Mouse (Mus musculus) heart, embryonic 16.5 days (tissue): ENCODE data around the gene Lrp1. TPM values are rescaled to one million over a fixed set of nuclear protein-coding genes. Genes with fewer than 3 reads are reported as not detected.

Experiments used
- ATAC-seq: fragments of 200-750 bp; cut with Nextera tagmentation; replicated peaks from 2 replicates; pipeline ENCODE4 v1.8.0; 2017; ENCODE audit warnings: moderate number of reproducible peaks; ENCODE audit not compliant: insufficient read depth, low FRiP score; ENCODE audit errors: extremely low read depth
- H3K27ac ChIP-seq: fragments of 300-500 bp; sonication (generic); 2 replicates; pipeline ENCODE4 v1.5.1; 2014; ENCODE audit warnings: mild to moderate bottlenecking, low read length, control low read depth, moderate library complexity
- H3K27me3 ChIP-seq: fragments of 300-500 bp; sonication (generic); 2 replicates; pipeline ENCODE4 v1.6.1; 2014; ENCODE audit warnings: low read length, mixed read lengths; ENCODE audit not compliant: control insufficient read depth, insufficient read depth
- H3K36me3 ChIP-seq: fragments of 300-500 bp; sonication (generic); 2 replicates; pipeline ENCODE4 v1.6.1; 2014; ENCODE audit not compliant: control insufficient read depth, insufficient read depth
- H3K4me1 ChIP-seq: fragments of 300-500 bp; sonication (generic); 2 replicates; pipeline ENCODE4 v1.6.1; 2014; ENCODE audit warnings: low read length, mixed read lengths; ENCODE audit not compliant: control insufficient read depth, insufficient read depth
- H3K4me2 ChIP-seq: fragments of 300-500 bp; sonication (generic); 2 replicates; pipeline ENCODE4 v1.6.1; 2014; ENCODE audit warnings: low read depth, mild to moderate bottlenecking, control low read depth, low read length
- H3K4me3 ChIP-seq: fragments of 300-500 bp; sonication (generic); 2 replicates; pipeline ENCODE4 v1.5.1; 2014; ENCODE audit warnings: mild to moderate bottlenecking, control low read depth, low read length
- H3K9ac ChIP-seq: fragments of 300-500 bp; sonication (generic); 2 replicates; pipeline ENCODE4 v1.6.1; 2014; ENCODE audit warnings: low read length, control low read depth
- H3K9me3 ChIP-seq: fragments of 300-500 bp; sonication (generic); replicated peaks from 2 replicates; pipeline ENCODE4 v1.6.1; 2016; ENCODE audit warnings: low read length; ENCODE audit not compliant: control insufficient read depth
- WGBS: fragments of 180-500 bp; shearing (Covaris S2); extraction: QIAGEN DNeasy Blood & Tissue Kit; methylation state at CpG from one replicate; pipeline ENCODE4 v1.1.7; 2014; 5-methylcytosine and 5-hydroxymethylcytosine counted together
- polyA plus RNA-seq: library from polyadenylated mRNA; unstranded; fragments of >200 nt; fragmentation: Nextera tagmentation; extraction: Ambion mirVana; gene quantifications from 2 replicates; pipeline ENCODE4 v1.2.1, GENCODE M21; 2015

Lrp1 gene
- polyA plus RNA-seq, 1 experiment from 2014 or later, result 33.4 TPM

- no peak for ATAC-seq
- H3K27ac ChIP-seq, result no peak within 1 kb of the TSS
- no peaks in the 10 kb centered on the region for H3K4me1 ChIP-seq
- H3K9me3 ChIP-seq, result no peaks in the 10 kb centered on the region
- WGBS, result 61% methylated on average over 13 of the region's 13 CpGs
- no peak within 1 kb of the TSS for H3K9ac ChIP-seq
- no peak within 1 kb of the TSS for H3K4me3 ChIP-seq
- H3K4me2 ChIP-seq, result no peak within 1 kb of the TSS
- H3K27me3 ChIP-seq, result no peaks in the 10 kb centered on the region
- peaks cover 40% of the 10 kb centered on the region for H3K36me3 ChIP-seq
Measured at GRCm38 (mm10) chr10:127500894-127501893, 119.8 kb downstream of the Lrp1 start, which contains the start of gene Stac3. Stac3 (plus strand) TSS chr10:127501686.

- WGBS, result 85% methylated on average over 4 of the region's 4 CpGs
- Histone ChIP-seq H3K27ac (no peak overlapping the region), H3K9me3 (no peaks in the 10 kb centered on the region), H3K27me3 (no peaks in the 10 kb centered on the region), H3K9ac (no peak overlapping the region), H3K4me2 (no peak overlapping the region), H3K36me3 (peaks cover 50% of the 10 kb centered on the region), H3K4me1 (no peaks in the 10 kb centered on the region), H3K4me3 (no peak overlapping the region)
- no peak for ATAC-seq
Measured at GRCm38 (mm10) chr10:127500042-127500441, 120.9 kb downstream of the Lrp1 start.

DNA sequence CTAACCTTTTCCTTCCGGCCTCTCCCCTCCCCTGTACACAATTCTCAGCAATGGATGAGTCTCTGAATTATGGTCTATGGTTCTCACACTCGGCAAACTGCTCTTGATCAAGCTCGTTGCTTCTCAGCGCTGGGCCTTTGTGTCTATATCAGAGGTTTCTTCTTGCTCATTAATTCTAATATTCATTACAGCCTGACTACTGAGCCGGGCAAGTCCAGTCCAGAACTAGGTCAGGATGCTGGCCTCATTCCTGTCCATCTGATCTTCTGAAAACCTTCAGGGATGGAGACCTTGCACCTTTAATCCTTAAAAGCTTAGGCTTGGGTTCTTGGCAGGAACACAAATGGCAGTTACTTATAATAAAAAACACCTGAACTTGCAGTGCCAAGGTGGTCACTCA is 121.4 kb downstream of the Lrp1 start:
- 84% methylated on average over 5 of the region's 5 CpGs for WGBS
- Histone ChIP-seq H3K9ac (no peak overlapping the region), H3K9me3 (no peaks in the 10 kb centered on the region), H3K4me2 (no peak overlapping the region), H3K4me3 (no peak overlapping the region), H3K27me3 (no peaks in the 10 kb centered on the region), H3K27ac (no peak overlapping the region), H3K36me3 (peaks cover 55% of the 10 kb centered on the region), H3K4me1 (no peaks in the 10 kb centered on the region)
- ATAC-seq, result no peak

GRCm38 (mm10) chr10:127496156-127496555 is 124.8 kb downstream of the Lrp1 start:
- H3K27ac ChIP-seq, result no peak overlapping the region
- H3K4me1 ChIP-seq, result no peaks in the 10 kb centered on the region
- ATAC-seq, result no peak
- WGBS, result 82% methylated on average over 3 of the region's 3 CpGs
- H3K9me3 ChIP-seq, result no peaks in the 10 kb centered on the region
- no peaks in the 10 kb centered on the region for H3K27me3 ChIP-seq
- H3K36me3 ChIP-seq, result peaks cover 68% of the 10 kb centered on the region
- no peak overlapping the region for H3K9ac ChIP-seq
- H3K4me2 ChIP-seq, result no peak overlapping the region
- no peak overlapping the region for H3K4me3 ChIP-seq

DNA sequence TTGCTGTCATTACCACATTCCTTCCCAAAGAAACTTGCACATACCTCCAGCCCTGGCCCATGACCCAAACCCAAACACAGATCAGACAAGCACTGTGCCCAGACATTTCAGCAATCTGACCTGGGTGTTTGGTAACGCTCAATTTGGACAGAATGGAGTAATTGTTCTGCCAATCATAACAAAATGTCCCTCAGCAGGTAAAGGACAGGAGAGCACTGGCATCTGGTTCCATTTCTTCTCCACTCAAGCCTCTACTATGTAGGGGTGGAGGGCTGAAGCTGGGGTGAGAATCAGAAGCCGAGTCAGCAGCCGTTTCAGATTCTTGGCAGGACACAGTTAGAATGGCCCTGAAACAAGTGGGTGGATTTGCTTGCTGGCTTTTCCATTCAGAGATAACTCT is 128.8 kb downstream of the Lrp1 start:
- Histone ChIP-seq H3K36me3 (peaks cover 49% of the 10 kb centered on the region), H3K4me1 (no peaks in the 10 kb centered on the region), H3K4me2 (no peak overlapping the region), H3K27ac (no peak overlapping the region), H3K9me3 (no peaks in the 10 kb centered on the region), H3K27me3 (no peaks in the 10 kb centered on the region), H3K9ac (no peak overlapping the region), H3K4me3 (no peak overlapping the region)
- ATAC-seq, result no peak
- WGBS, result 67% methylated on average over 3 of the region's 3 CpGs

DNA sequence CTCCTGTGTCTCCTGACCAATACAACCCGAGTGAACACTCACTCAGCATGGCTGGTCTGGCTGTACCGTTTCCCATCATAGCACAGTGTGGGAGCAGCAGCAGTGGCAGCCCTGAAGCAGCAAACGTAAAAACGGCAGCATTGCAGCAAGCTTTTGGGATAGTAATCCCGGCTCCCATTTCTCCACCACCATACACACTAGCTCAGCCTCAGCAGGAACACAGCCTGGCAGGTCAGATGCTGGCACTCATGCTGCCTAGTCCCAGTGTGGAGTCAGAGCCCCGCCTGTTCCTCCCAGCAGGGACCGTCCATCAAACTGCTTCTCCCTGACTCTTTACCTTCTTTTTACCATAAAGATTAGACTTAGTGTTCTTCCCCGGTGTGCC is 129.8 kb downstream of the Lrp1 start:
- Histone ChIP-seq H3K4me3 (no peak overlapping the region), H3K4me1 (no peaks in the 10 kb centered on the region), H3K9me3 (no peaks in the 10 kb centered on the region), H3K4me2 (no peak overlapping the region), H3K27ac (no peak overlapping the region), H3K36me3 (peaks cover 41% of the 10 kb centered on the region), H3K9ac (no peak overlapping the region), H3K27me3 (no peaks in the 10 kb centered on the region)
- WGBS, result 77% methylated on average over 8 of the region's 8 CpGs
- no peak for ATAC-seq

DNA sequence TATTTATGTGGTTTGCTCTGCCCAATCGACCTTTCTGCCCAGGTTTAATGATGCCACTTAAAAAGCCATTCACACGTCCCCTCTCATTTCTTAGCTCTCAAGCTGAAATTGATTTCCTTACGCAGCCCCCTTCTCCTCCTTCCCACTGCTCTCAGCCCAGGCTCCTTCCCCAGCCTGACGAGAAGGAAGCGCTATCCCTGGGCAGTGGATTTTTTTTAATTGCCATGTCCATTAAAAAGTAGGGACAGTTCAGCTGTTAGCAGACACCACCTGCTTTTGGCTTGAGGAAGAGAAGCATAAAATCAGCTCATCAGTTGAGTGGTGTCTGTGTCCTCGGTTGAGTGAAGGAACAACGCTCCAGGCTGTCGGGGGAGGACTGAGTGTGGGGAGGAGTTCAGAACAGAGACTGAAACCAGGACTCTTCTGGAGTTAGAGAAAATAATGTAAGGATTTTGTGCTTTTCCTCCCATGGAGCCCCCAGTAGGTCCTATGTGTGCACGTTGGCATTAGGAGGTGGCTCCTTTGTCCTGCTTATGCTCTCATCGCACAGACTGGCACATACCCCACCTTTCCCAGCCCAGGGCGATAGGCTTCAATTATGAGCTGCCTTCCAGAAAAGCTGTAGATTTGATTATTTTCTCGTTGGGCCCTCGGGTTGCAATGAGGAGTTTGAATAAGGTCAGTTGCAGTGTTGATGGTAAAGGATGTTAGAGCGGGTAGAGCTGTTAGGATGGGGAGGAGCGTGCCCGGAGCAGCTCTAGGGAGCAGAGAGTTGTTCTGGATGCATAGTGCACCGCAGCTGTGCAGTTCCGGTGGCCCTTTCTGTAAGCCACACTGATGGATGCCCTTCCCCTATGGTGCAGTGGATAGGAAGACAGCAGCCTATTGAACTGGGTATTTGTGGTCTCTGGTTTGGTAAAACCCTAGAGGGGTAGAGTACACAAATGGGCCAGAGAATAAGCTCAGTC is 130.5 kb downstream of the Lrp1 start:
- H3K4me1 ChIP-seq, result no peaks in the 10 kb centered on the region
- no peak overlapping the region for H3K9ac ChIP-seq
- WGBS, result 86% methylated on average over 18 of the region's 18 CpGs
- no peak for ATAC-seq
- peaks cover 40% of the 10 kb centered on the region for H3K36me3 ChIP-seq
- H3K9me3 ChIP-seq, result no peaks in the 10 kb centered on the region
- no peak overlapping the region for H3K4me3 ChIP-seq
- H3K27ac ChIP-seq, result no peak overlapping the region
- no peaks in the 10 kb centered on the region for H3K27me3 ChIP-seq
- no peak overlapping the region for H3K4me2 ChIP-seq

DNA sequence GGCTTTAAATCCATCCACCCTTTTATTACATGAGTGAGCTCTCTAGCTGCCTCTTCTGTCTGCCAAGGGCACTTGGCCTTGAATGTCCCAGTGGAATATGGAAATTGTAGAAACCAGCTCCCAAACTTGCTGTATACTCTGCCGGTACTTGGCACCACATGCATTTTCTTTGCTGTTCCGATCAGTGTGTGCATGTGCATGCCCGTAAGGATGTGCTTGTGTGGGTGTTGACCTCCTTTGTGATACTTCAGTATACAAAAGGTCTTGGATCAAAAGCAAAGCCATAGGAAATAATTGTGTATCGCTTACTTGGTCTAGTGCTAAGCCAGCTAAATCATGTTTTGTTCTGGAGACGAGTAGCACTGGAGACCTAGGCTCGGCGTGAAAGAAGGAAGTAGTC is 132.1 kb downstream of the Lrp1 start:
- no peak overlapping the region for H3K27ac ChIP-seq
- no peak overlapping the region for H3K4me2 ChIP-seq
- no peak overlapping the region for H3K4me3 ChIP-seq
- no peak overlapping the region for H3K9ac ChIP-seq
- WGBS, result 86% methylated on average over 7 of the region's 7 CpGs
- H3K4me1 ChIP-seq, result no peaks in the 10 kb centered on the region
- no peak for ATAC-seq
- peaks cover 39% of the 10 kb centered on the region for H3K36me3 ChIP-seq
- H3K9me3 ChIP-seq, result no peaks in the 10 kb centered on the region
- no peaks in the 10 kb centered on the region for H3K27me3 ChIP-seq
